Mouse (Mus musculus) lung, embryonic 16.5 days (tissue): Measurements from ENCODE around the gene Map3k9. TPM values are rescaled to one million over a fixed set of nuclear protein-coding genes. Genes with fewer than 3 reads are reported as not detected.

Experiments used
- ATAC-seq: fragments of 200-750 bp; cut with Nextera tagmentation; 2 replicates; pipeline ENCODE4 v1.8.0; 2017; ENCODE audit warnings: low read depth, mild to moderate bottlenecking, moderate library complexity
- H3K27ac ChIP-seq: fragments of 300-500 bp; sonication (generic); 2 replicates; pipeline ENCODE4 v1.5.1; 2014; ENCODE audit warnings: mild to moderate bottlenecking, control low read depth, low read length
- H3K27me3 ChIP-seq: fragments of 300-500 bp; sonication (generic); 2 replicates; pipeline ENCODE4 v1.6.1; 2014; ENCODE audit warnings: low read depth, low read length, mixed read lengths; ENCODE audit not compliant: control insufficient read depth, insufficient read depth
- H3K36me3 ChIP-seq: fragments of 300-500 bp; sonication (generic); 2 replicates; pipeline ENCODE4 v1.6.1; 2014; ENCODE audit warnings: low read length; ENCODE audit not compliant: control insufficient read depth, insufficient read depth
- H3K4me1 ChIP-seq: fragments of 300-500 bp; sonication (generic); replicated peaks from 2 replicates; pipeline ENCODE4 v1.6.1; 2014; ENCODE audit warnings: low read length, mixed read lengths; ENCODE audit not compliant: control insufficient read depth, insufficient read depth
- H3K4me2 ChIP-seq: fragments of 300-500 bp; sonication (generic); 2 replicates; pipeline ENCODE4 v1.6.1; 2014; ENCODE audit warnings: low read depth, low read length, control low read depth
- H3K4me3 ChIP-seq: fragments of 300-500 bp; sonication (generic); 2 replicates; pipeline ENCODE4 v1.5.1; 2014; ENCODE audit warnings: mild to moderate bottlenecking, low read length, control low read depth
- H3K9ac ChIP-seq: fragments of 300-500 bp; sonication (generic); 2 replicates; pipeline ENCODE4 v1.6.1; 2014; ENCODE audit warnings: low read length, control low read depth
- H3K9me3 ChIP-seq: fragments of 300-500 bp; sonication (generic); 2 replicates; pipeline ENCODE4 v1.6.1; 2016; ENCODE audit warnings: low read length; ENCODE audit not compliant: control insufficient read depth
- WGBS: fragments of 180-500 bp; shearing (Covaris S2); extraction: QIAGEN DNeasy Blood & Tissue Kit; methylation state at CpG from one replicate; pipeline ENCODE4 v1.1.7; 2014; 5-methylcytosine and 5-hydroxymethylcytosine counted together
- polyA plus RNA-seq: library from polyadenylated mRNA; unstranded; fragments of >200 nt; fragmentation: Nextera tagmentation; extraction: Ambion mirVana; gene quantifications from 2 replicates; pipeline ENCODE4 v1.2.1, GENCODE M21; 2015

Map3k9 gene
- polyA plus RNA-seq, 1 experiment from 2014 or later: 1.7 TPM

DNA sequence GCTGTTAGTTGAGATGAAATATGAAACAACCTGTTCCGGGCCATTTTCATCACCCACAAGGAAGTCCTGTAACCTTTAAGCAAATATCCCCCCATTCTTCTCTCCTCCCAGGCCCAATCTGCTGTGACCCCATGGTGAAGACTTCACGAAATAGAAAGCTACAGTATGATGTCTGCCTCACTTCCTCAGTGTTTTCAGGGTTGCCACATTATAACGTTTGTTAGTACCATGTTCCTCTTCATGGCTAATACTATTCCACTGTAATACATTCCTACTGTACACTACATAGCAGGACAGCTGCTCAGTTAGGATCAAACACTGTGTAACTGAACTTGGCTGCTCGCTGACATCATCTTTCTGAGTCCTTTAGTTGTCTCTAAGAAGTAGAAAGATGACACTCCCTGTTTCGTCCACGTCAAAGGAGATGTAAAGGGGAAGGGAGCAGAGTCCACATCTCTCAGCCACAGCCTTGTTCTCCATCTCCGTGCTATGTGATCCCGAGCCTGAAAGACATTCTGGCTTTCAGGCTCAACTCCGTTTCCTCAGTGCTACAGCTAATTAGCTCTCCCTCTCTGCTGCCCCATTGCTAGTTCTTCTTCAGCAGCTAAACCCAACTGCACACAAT lies 34.5 kb downstream of the Map3k9 start:
- ATAC-seq: no peak
- Histone ChIP-seq H3K36me3 (no peaks in the 10 kb centered on the region), H3K4me2 (no peak overlapping the region), H3K4me3 (no peak overlapping the region), H3K4me1 (no peaks in the 10 kb centered on the region), H3K27ac (no peak overlapping the region), H3K27me3 (no peaks in the 10 kb centered on the region), H3K9ac (no peak overlapping the region), H3K9me3 (no peaks in the 10 kb centered on the region)
- WGBS: 74% methylated on average over 9 of the region's 9 CpGs

GRCm38 (mm10) chr12:81735246-81736070 lies 45.5 kb downstream of the Map3k9 start:
- 74% methylated on average over 11 of the region's 11 CpGs for WGBS
- no peaks in the 10 kb centered on the region for H3K36me3 ChIP-seq
- no peak overlapping the region for H3K4me2 ChIP-seq

DNA sequence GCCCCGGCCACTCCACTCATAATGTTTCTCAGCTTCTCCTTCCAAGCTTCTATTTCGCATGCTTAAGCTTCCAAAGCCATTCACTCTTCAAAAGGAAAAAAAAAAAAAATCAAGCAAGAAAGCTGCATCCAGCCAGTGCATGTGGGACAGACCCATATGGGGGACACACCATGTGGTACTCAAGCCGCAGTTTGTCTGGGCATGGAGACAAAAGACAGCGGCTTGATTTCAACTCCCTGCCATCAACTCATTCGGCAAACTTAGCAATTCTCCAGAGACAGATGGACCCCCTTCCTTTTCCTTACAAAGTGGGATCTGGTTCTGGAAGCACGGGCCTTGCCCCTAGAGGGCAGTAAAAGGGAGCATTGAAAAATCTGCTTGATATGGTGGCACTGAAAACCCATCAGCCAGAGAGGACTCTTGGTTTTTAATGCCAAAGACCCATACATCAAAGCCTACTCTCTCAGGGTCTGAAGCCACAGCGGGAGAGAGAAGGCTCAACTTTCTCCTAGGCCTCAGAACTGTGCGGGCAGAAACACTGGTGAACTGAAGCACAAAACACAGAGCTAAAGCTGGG lies 54.6 kb downstream of the Map3k9 start:
- Histone ChIP-seq H3K4me3 (no peak overlapping the region), H3K4me2 (no peak overlapping the region), H3K9ac (no peak overlapping the region), H3K27ac (no peak overlapping the region), H3K27me3 (no peaks in the 10 kb centered on the region), H3K9me3 (no peaks in the 10 kb centered on the region), H3K36me3 (peaks cover 5% of the 10 kb centered on the region; the same call in 1 of the 2 replicates), H3K4me1 (no peaks in the 10 kb centered on the region)
- 77% methylated on average over 8 of the region's 8 CpGs for WGBS
- ATAC-seq: no peak

More at GRCm38 (mm10) chr12:81735246-81736070, 45.5 kb downstream of the Map3k9 start:
- Histone ChIP-seq H3K9me3 (no peaks in the 10 kb centered on the region), H3K9ac (no peak overlapping the region), H3K4me3 (no peak overlapping the region), H3K4me1 (no peaks in the 10 kb centered on the region), H3K27ac (no peak overlapping the region), H3K27me3 (no peaks in the 10 kb centered on the region)
- ATAC-seq: no peak

GRCm38 (mm10) chr12:81724776-81725175 lies 56.2 kb downstream of the Map3k9 start:
- no peak overlapping the region for H3K9ac ChIP-seq
- H3K36me3 ChIP-seq: peaks cover 3% of the 10 kb centered on the region; the same call in 1 of the 2 replicates
- no peak overlapping the region for H3K27ac ChIP-seq
- no peak overlapping the region for H3K4me2 ChIP-seq
- no peak for ATAC-seq
- H3K27me3 ChIP-seq: no peaks in the 10 kb centered on the region
- H3K4me1 ChIP-seq: no peaks in the 10 kb centered on the region
- 91% methylated on average over 6 of the region's 6 CpGs for WGBS
- H3K4me3 ChIP-seq: no peak overlapping the region
- H3K9me3 ChIP-seq: no peaks in the 10 kb centered on the region

DNA sequence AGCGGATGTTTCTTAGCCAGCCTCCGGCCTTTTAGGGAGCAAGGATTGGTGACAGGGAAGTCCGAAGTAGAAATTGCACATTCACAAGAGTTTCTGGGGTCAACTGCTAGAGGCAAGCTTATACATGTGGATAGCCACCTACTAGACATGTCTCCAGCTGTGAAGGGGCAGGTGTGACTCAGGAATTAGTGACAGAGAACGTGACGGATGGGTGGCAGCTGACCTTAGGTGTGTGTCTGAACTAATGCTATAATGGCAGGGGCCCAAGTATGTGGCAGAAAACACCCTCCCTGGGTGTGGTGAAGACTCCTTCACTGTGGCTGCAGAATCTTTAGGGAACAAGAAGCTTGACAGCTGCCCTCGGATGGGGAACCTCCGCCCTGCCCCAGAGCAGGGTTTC lies 57.6 kb downstream of the Map3k9 start:
- H3K9ac ChIP-seq: no peak overlapping the region
- H3K4me3 ChIP-seq: no peak overlapping the region
- no peaks in the 10 kb centered on the region for H3K4me1 ChIP-seq
- no peaks in the 10 kb centered on the region for H3K27me3 ChIP-seq
- H3K4me2 ChIP-seq: no peak overlapping the region
- WGBS: 89% methylated on average over 7 of the region's 7 CpGs
- no peaks in the 10 kb centered on the region for H3K9me3 ChIP-seq
- ATAC-seq: no peak
- H3K27ac ChIP-seq: no peak overlapping the region
- peaks cover 3% of the 10 kb centered on the region; the same call in 1 of the 2 replicates for H3K36me3 ChIP-seq

- Histone ChIP-seq H3K4me1 (no peaks in the 10 kb centered on the region; the same call in 1 of the 2 replicates), H3K36me3 (peaks cover 3% of the 10 kb centered on the region; the same call in 1 of the 2 replicates), H3K4me2 (no peak overlapping the region), H3K4me3 (no peak overlapping the region), H3K9ac (no peak overlapping the region), H3K9me3 (no peaks in the 10 kb centered on the region), H3K27ac (no peak overlapping the region), H3K27me3 (no peaks in the 10 kb centered on the region)
- 86% methylated on average over 8 of the region's 8 CpGs for WGBS
- ATAC-seq: no peak
These were observed 61.3 kb downstream of the Map3k9 start for GRCm38 (mm10) chr12:81719715-81720114.

- H3K9ac ChIP-seq: no peak overlapping the region
- no peak overlapping the region for H3K4me2 ChIP-seq
- no peaks in the 10 kb centered on the region; the same call in 1 of the 2 replicates for H3K4me1 ChIP-seq
- 64% methylated on average over 5 of the region's 5 CpGs for WGBS
- no peak overlapping the region for H3K4me3 ChIP-seq
- no peaks in the 10 kb centered on the region for H3K27me3 ChIP-seq
- ATAC-seq: no peak
- H3K27ac ChIP-seq: no peak overlapping the region
- peaks cover 3% of the 10 kb centered on the region; the same call in 1 of the 2 replicates for H3K36me3 ChIP-seq
- H3K9me3 ChIP-seq: no peaks in the 10 kb centered on the region
These were observed 61.8 kb downstream of the Map3k9 start for GRCm38 (mm10) chr12:81719161-81719560.

GRCm38 (mm10) chr12:81712618-81713017 lies 68.4 kb downstream of the Map3k9 start:
- peak; percentile 54; the same call in 1 of the 2 replicates for ATAC-seq
- no peaks in the 10 kb centered on the region for H3K9me3 ChIP-seq

GRCm38 (mm10) chr12:81702903-81703302 lies 78.1 kb downstream of the Map3k9 start:
- WGBS: 3% methylated on average over 1 of the region's 1 CpGs

More at GRCm38 (mm10) chr12:81712618-81713017, 68.4 kb downstream of the Map3k9 start:
- H3K36me3 ChIP-seq: no peaks in the 10 kb centered on the region
- H3K4me1 ChIP-seq: no peaks in the 10 kb centered on the region; the same call in 1 of the 2 replicates
- no peak overlapping the region for H3K4me2 ChIP-seq
- H3K4me3 ChIP-seq: no peak overlapping the region
- no peak overlapping the region for H3K9ac ChIP-seq
- no peak overlapping the region for H3K27ac ChIP-seq
- H3K27me3 ChIP-seq: no peaks in the 10 kb centered on the region
- WGBS: 43% methylated on average over 4 of the region's 4 CpGs

More at GRCm38 (mm10) chr12:81702903-81703302, 78.1 kb downstream of the Map3k9 start:
- Histone ChIP-seq H3K9me3 (no peaks in the 10 kb centered on the region), H3K9ac (no peak overlapping the region), H3K27ac (no peak overlapping the region), H3K4me1 (peaks cover 5% of the 10 kb centered on the region; the same call in 1 of the 2 replicates), H3K4me3 (no peak overlapping the region), H3K27me3 (no peaks in the 10 kb centered on the region), H3K36me3 (no peaks in the 10 kb centered on the region), H3K4me2 (no peak overlapping the region)
- ATAC-seq: no peak
